Mouse (Mus musculus) neural tube, embryonic 12.5 days (tissue): ENCODE data around the gene Agap1. TPM values are rescaled to one million over a fixed set of nuclear protein-coding genes. Genes with fewer than 3 reads are reported as not detected.

Experiments
- ATAC-seq: fragments of 200-750 bp; cut with Nextera tagmentation; 2 replicates; pipeline ENCODE4 v1.8.0; 2017; ENCODE audit warnings: low read depth, mild to moderate bottlenecking, moderate TSS enrichment, moderate library complexity; ENCODE audit not compliant: low FRiP score
- H3K27ac ChIP-seq: fragments of 300-500 bp; sonication (generic); 2 replicates; pipeline ENCODE4 v1.5.1; 2016
- H3K27me3 ChIP-seq: fragments of 300-500 bp; sonication (generic); replicated peaks from 2 replicates; pipeline ENCODE4 v1.6.1; 2016; ENCODE audit warnings: mild to moderate bottlenecking
- H3K36me3 ChIP-seq: fragments of 300-500 bp; sonication (generic); 2 replicates; pipeline ENCODE4 v1.6.1; 2016; ENCODE audit warnings: mild to moderate bottlenecking
- H3K4me1 ChIP-seq: fragments of 300-500 bp; sonication (generic); 2 replicates; pipeline ENCODE4 v1.6.1; 2016
- H3K4me2 ChIP-seq: fragments of 300-500 bp; sonication (generic); replicated peaks from 2 replicates; pipeline ENCODE4 v1.6.1; 2016; ENCODE audit warnings: mild to moderate bottlenecking
- H3K4me3 ChIP-seq: fragments of 300-500 bp; sonication (generic); 2 replicates; pipeline ENCODE4 v1.5.1; 2016
- H3K9ac ChIP-seq: fragments of 300-500 bp; sonication (generic); 2 replicates; pipeline ENCODE4 v1.6.1; 2016; ENCODE audit warnings: mild to moderate bottlenecking
- H3K9me3 ChIP-seq: fragments of 300-500 bp; sonication (generic); 2 replicates; pipeline ENCODE4 v1.6.1; 2016; ENCODE audit warnings: mild to moderate bottlenecking
- WGBS: fragments of 180-500 bp; shearing (Covaris S2); methylation state at CpG from one replicate; pipeline ENCODE4 v1.1.7; 2016; 5-methylcytosine and 5-hydroxymethylcytosine counted together
- polyA plus RNA-seq: library from polyadenylated mRNA; unstranded; fragments of >200 nt; fragmentation: Nextera tagmentation; extraction: Ambion mirVana; gene quantifications from 2 replicates; pipeline ENCODE4 v1.2.1, GENCODE M21; 2016

Gene Agap1
- polyA plus RNA-seq, 1 experiment from 2014 or later = 76.1 TPM

GRCm38 (mm10) chr1:89617336-89617735 is 162.7 kb downstream of the Agap1 start:
- Histone ChIP-seq H3K4me3 (no peak overlapping the region), H3K27me3 (no peaks in the 10 kb centered on the region), H3K4me1 (peaks cover 7% of the 10 kb centered on the region; the same call in 1 of the 2 replicates), H3K9ac (no peak overlapping the region), H3K4me2 (no peak overlapping the region), H3K27ac (no peak overlapping the region), H3K36me3 (peaks cover 25% of the 10 kb centered on the region; the same call in 1 of the 2 replicates), H3K9me3 (no peaks in the 10 kb centered on the region)
- WGBS = 93% methylated on average over 9 of the region's 9 CpGs
- ATAC-seq = no peak

- Histone ChIP-seq H3K9me3 (no peaks in the 10 kb centered on the region), H3K4me2 (no peak overlapping the region), H3K9ac (no peak overlapping the region), H3K36me3 (peaks cover 18% of the 10 kb centered on the region; the same call in 1 of the 2 replicates), H3K27me3 (no peaks in the 10 kb centered on the region), H3K27ac (no peak overlapping the region), H3K4me3 (no peak overlapping the region), H3K4me1 (peaks cover 7% of the 10 kb centered on the region; the same call in 1 of the 2 replicates)
- 80% methylated on average over 2 of the region's 2 CpGs for WGBS
- ATAC-seq = no peak
These were observed 165.4 kb downstream of the Agap1 start for GRCm38 (mm10) chr1:89619963-89620362.

- no peaks in the 10 kb centered on the region for H3K27me3 ChIP-seq
- peaks cover 20% of the 10 kb centered on the region; the same call in 1 of the 2 replicates for H3K36me3 ChIP-seq
- ATAC-seq = no peak
- H3K4me2 ChIP-seq = no peak overlapping the region
- H3K4me1 ChIP-seq = peaks cover 7% of the 10 kb centered on the region; the same call in 1 of the 2 replicates
- no peaks in the 10 kb centered on the region for H3K9me3 ChIP-seq
- H3K4me3 ChIP-seq = no peak overlapping the region
- no peak overlapping the region for H3K27ac ChIP-seq
- WGBS = 71% methylated on average over 8 of the region's 8 CpGs
- H3K9ac ChIP-seq = no peak overlapping the region
These were observed 166.6 kb downstream of the Agap1 start for GRCm38 (mm10) chr1:89621014-89621791.

- Histone ChIP-seq H3K9ac (no peak overlapping the region), H3K27me3 (no peaks in the 10 kb centered on the region), H3K4me3 (no peak overlapping the region), H3K27ac (no peak overlapping the region), H3K36me3 (peaks cover 19% of the 10 kb centered on the region; the same call in 1 of the 2 replicates), H3K4me1 (peaks cover 11% of the 10 kb centered on the region), H3K9me3 (no peaks in the 10 kb centered on the region), H3K4me2 (no peak overlapping the region)
- no peak for ATAC-seq
- 90% methylated on average over 8 of the region's 8 CpGs for WGBS
These were observed 167.3 kb downstream of the Agap1 start for GRCm38 (mm10) chr1:89621952-89622351.

GRCm38 (mm10) chr1:89622801-89623200 is 168.2 kb downstream of the Agap1 start:
- 84% methylated on average over 7 of the region's 7 CpGs for WGBS
- peaks cover 13% of the 10 kb centered on the region for H3K4me1 ChIP-seq
- ATAC-seq = no peak

GRCm38 (mm10) chr1:89625312-89625711 is 170.7 kb downstream of the Agap1 start:
- Histone ChIP-seq H3K9ac (no peak overlapping the region), H3K9me3 (no peaks in the 10 kb centered on the region), H3K27ac (no peak overlapping the region), H3K4me1 (peaks cover 13% of the 10 kb centered on the region), H3K4me2 (no peak overlapping the region), H3K27me3 (no peaks in the 10 kb centered on the region), H3K4me3 (no peak overlapping the region), H3K36me3 (peaks cover 31% of the 10 kb centered on the region)
- no peak for ATAC-seq
- WGBS = 87% methylated on average over 4 of the region's 4 CpGs

More at GRCm38 (mm10) chr1:89622801-89623200, 168.2 kb downstream of the Agap1 start:
- no peak overlapping the region for H3K4me2 ChIP-seq
- H3K36me3 ChIP-seq = peaks cover 16% of the 10 kb centered on the region; the same call in 1 of the 2 replicates
- no peaks in the 10 kb centered on the region for H3K27me3 ChIP-seq
- no peaks in the 10 kb centered on the region for H3K9me3 ChIP-seq
- H3K4me3 ChIP-seq = no peak overlapping the region
- H3K27ac ChIP-seq = no peak overlapping the region
- H3K9ac ChIP-seq = no peak overlapping the region

- H3K27me3 ChIP-seq = no peaks in the 10 kb centered on the region
- H3K4me1 ChIP-seq = peaks cover 10% of the 10 kb centered on the region
- H3K36me3 ChIP-seq = peaks cover 32% of the 10 kb centered on the region
- no peaks in the 10 kb centered on the region for H3K9me3 ChIP-seq
- H3K4me3 ChIP-seq = no peak overlapping the region
- H3K27ac ChIP-seq = no peak overlapping the region
- no peak for ATAC-seq
- no peak overlapping the region for H3K4me2 ChIP-seq
- no peak overlapping the region for H3K9ac ChIP-seq
- WGBS = 97% methylated on average over 7 of the region's 7 CpGs
These were observed 171.4 kb downstream of the Agap1 start for GRCm38 (mm10) chr1:89625967-89626366.

- peak overlapping the region; percentile 42; the same call in 1 of the 2 replicates for H3K27ac ChIP-seq
- H3K9me3 ChIP-seq = no peaks in the 10 kb centered on the region
- no peak for ATAC-seq
These were observed 172.3 kb downstream of the Agap1 start for GRCm38 (mm10) chr1:89626940-89627339.

GRCm38 (mm10) chr1:89627650-89628049 is 173.0 kb downstream of the Agap1 start:
- H3K27ac ChIP-seq = no peak overlapping the region
- H3K4me2 ChIP-seq = no peak overlapping the region
- no peaks in the 10 kb centered on the region for H3K27me3 ChIP-seq
- no peak overlapping the region for H3K4me3 ChIP-seq
- no peak overlapping the region for H3K9ac ChIP-seq
- no peak for ATAC-seq
- H3K36me3 ChIP-seq = peaks cover 32% of the 10 kb centered on the region
- peaks cover 6% of the 10 kb centered on the region for H3K4me1 ChIP-seq
- no peaks in the 10 kb centered on the region for H3K9me3 ChIP-seq
- WGBS = 62% methylated on average over 3 of the region's 3 CpGs

More at GRCm38 (mm10) chr1:89626940-89627339, 172.3 kb downstream of the Agap1 start:
- H3K4me2 ChIP-seq = no peak overlapping the region
- no peaks in the 10 kb centered on the region for H3K27me3 ChIP-seq
- no peak overlapping the region for H3K4me3 ChIP-seq
- no peak overlapping the region for H3K9ac ChIP-seq
- peaks cover 6% of the 10 kb centered on the region for H3K4me1 ChIP-seq
- 62% methylated on average over 10 of the region's 10 CpGs for WGBS
- H3K36me3 ChIP-seq = peaks cover 32% of the 10 kb centered on the region

- H3K36me3 ChIP-seq = peaks cover 44% of the 10 kb centered on the region
- WGBS = 92% methylated on average over 4 of the region's 4 CpGs
These were observed 176.2 kb downstream of the Agap1 start for GRCm38 (mm10) chr1:89630836-89631235.

GRCm38 (mm10) chr1:89631747-89632146 is 177.1 kb downstream of the Agap1 start:
- H3K9me3 ChIP-seq = no peaks in the 10 kb centered on the region
- no peak for ATAC-seq
- H3K36me3 ChIP-seq = peaks cover 50% of the 10 kb centered on the region
- no peak overlapping the region for H3K4me2 ChIP-seq
- no peak overlapping the region for H3K9ac ChIP-seq
- no peak overlapping the region for H3K27ac ChIP-seq
- H3K4me1 ChIP-seq = peaks cover 5% of the 10 kb centered on the region
- no peak overlapping the region for H3K4me3 ChIP-seq
- WGBS = 25% methylated on average over 1 of the region's 1 CpGs
- H3K27me3 ChIP-seq = no peaks in the 10 kb centered on the region

More at GRCm38 (mm10) chr1:89630836-89631235, 176.2 kb downstream of the Agap1 start:
- no peak overlapping the region for H3K9ac ChIP-seq
- H3K9me3 ChIP-seq = no peaks in the 10 kb centered on the region
- ATAC-seq = no peak
- H3K27ac ChIP-seq = no peak overlapping the region
- no peaks in the 10 kb centered on the region for H3K27me3 ChIP-seq
- H3K4me3 ChIP-seq = no peak overlapping the region
- H3K4me1 ChIP-seq = peaks cover 6% of the 10 kb centered on the region
- H3K4me2 ChIP-seq = no peak overlapping the region

- H3K4me3 ChIP-seq = no peak overlapping the region
- no peaks in the 10 kb centered on the region for H3K27me3 ChIP-seq
- H3K27ac ChIP-seq = no peak overlapping the region
- H3K36me3 ChIP-seq = peaks cover 62% of the 10 kb centered on the region
- WGBS = 75% methylated on average over 14 of the region's 14 CpGs
- H3K9ac ChIP-seq = no peak overlapping the region
- no peak for ATAC-seq
- H3K9me3 ChIP-seq = no peaks in the 10 kb centered on the region
- H3K4me1 ChIP-seq = no peaks in the 10 kb centered on the region
- H3K4me2 ChIP-seq = no peak overlapping the region
These were observed 179.4 kb downstream of the Agap1 start for GRCm38 (mm10) chr1:89634055-89634454.
